Mouse (Mus musculus) neural tube, embryonic 15.5 days (tissue): ENCODE data around the gene Gm525. TPM values are rescaled to one million over a fixed set of nuclear protein-coding genes. Genes with fewer than 3 reads are reported as not detected.

Source experiments
- polyA plus RNA-seq: library from polyadenylated mRNA; unstranded; fragments of >200 nt; fragmentation: Nextera tagmentation; extraction: Ambion mirVana; gene quantifications from 2 replicates; pipeline ENCODE4 v1.2.1, GENCODE M21; 2015

The Gm525 gene
- polyA plus RNA-seq, 1 experiment from 2014 or later = not detected

Other genes with a start within 250 kb of the Gm525 start
- gene Akap1, start 209.3 kb upstream of the Gm525 start, polyA plus RNA-seq = 26.0 and 27.6 TPM in 2 replicates
- gene Scpep1, start 118.4 kb upstream of the Gm525 start, polyA plus RNA-seq = 29.6 and 35.0 TPM in 2 replicates
- gene Elobl, start 106.9 kb upstream of the Gm525 start, polyA plus RNA-seq = not detected in 2 replicates
- gene Coil, start 103.6 kb upstream of the Gm525 start, polyA plus RNA-seq = 26.0 and 28.5 TPM in 2 replicates
- gene Trim25, start 74.5 kb upstream of the Gm525 start, polyA plus RNA-seq = 5.5 and 13.7 TPM in 2 replicates
- 16.0 and 17.5 TPM in 2 replicates for gene Dgke, start 7.0 kb upstream of the Gm525 start, polyA plus RNA-seq
- gene Nog, start 228.5 kb downstream of the Gm525 start, polyA plus RNA-seq = 4.8 and 5.1 TPM in 2 replicates